Mouse (Mus musculus) adrenal gland, adult 10 weeks (tissue): Measurements from ENCODE around the gene Fbxl19. TPM values are rescaled to one million over a fixed set of nuclear protein-coding genes. Genes with fewer than 3 reads are reported as not detected.

Experiments
- polyA plus RNA-seq: library from polyadenylated mRNA; stranded (reverse); fragments of 350-450 nt; fragmentation: Illumina TruSeq; extraction: RNeasy Lipid Tissue Mini Kit (QIAGEN cat#74804); gene quantifications from one replicate; pipeline ENCODE4 v1.2.3, GENCODE M21; 2014; ENCODE audit warnings: low read depth, low replicate concordance

The Fbxl19 gene
- 0.29 TPM for polyA plus RNA-seq

GRCm38 (mm10) chr7:127744366-127745045, at the start of gene Fbxl19:
Fbxl19 (plus strand) TSS chr7:127744543.

GRCm38 (mm10) chr7:127708207-127709078, 35.9 kb upstream of the Fbxl19 start, which contains the start of gene Bcl7c:
Bcl7c (minus strand) TSS chr7:127708933.

GRCm38 (mm10) chr7:127712461-127713385, 31.6 kb upstream of the Fbxl19 start, which contains the start of gene Ctf1:
Ctf1 (plus strand) TSS chr7:127712736.

GRCm38 (mm10) chr7:127732066-127732465, 12.3 kb upstream of the Fbxl19 start, which contains the start of gene Ctf2:
Ctf2 (minus strand) TSS chr7:127732166.

GRCm38 (mm10) chr7:127769651-127770038, 25.3 kb downstream of the Fbxl19 start, which contains the start of gene Orai3:
Orai3 (plus strand) TSS chr7:127769815.

GRCm38 (mm10) chr7:127776426-127776825, 32.1 kb downstream of the Fbxl19 start, which contains the start of gene Setd1a:
Setd1a (plus strand) TSS chr7:127776670.

GRCm38 (mm10) chr7:127785308-127785707, 41.0 kb downstream of the Fbxl19 start, which contains the start of gene Gm49388:
Gm49388 (plus strand) TSS chr7:127785608.

GRCm38 (mm10) chr7:127800435-127801009, 56.2 kb downstream of the Fbxl19 start, which contains the start of gene Hsd3b7:
Hsd3b7 (plus strand) TSS chr7:127800604.

Other genes with a start within 250 kb of the Fbxl19 start
- gene Srcap, start 232.6 kb upstream of the Fbxl19 start, polyA plus RNA-seq: 10.6 TPM
- gene Gm42715, start 225.0 kb upstream of the Fbxl19 start, polyA plus RNA-seq: 4.8 TPM
- gene Tmem265, start 183.2 kb upstream of the Fbxl19 start, polyA plus RNA-seq: not detected
- 16.0 TPM for gene Phkg2, start 171.2 kb upstream of the Fbxl19 start, polyA plus RNA-seq
- gene Ccdc189, start 155.9 kb upstream of the Fbxl19 start, polyA plus RNA-seq: 1.6 TPM
- 1.5 TPM for gene Rnf40, start 155.8 kb upstream of the Fbxl19 start, polyA plus RNA-seq
- gene Zfp629, start 128.7 kb upstream of the Fbxl19 start, polyA plus RNA-seq: 7.7 TPM
- gene Bcl7c, start 35.6 kb upstream of the Fbxl19 start, polyA plus RNA-seq: 5.5 TPM
- gene Ctf1, start 31.8 kb upstream of the Fbxl19 start, polyA plus RNA-seq: 2.6 TPM
- gene Ctf2, start 12.4 kb upstream of the Fbxl19 start, polyA plus RNA-seq: not detected
- 5.6 TPM for gene Orai3, start 25.3 kb downstream of the Fbxl19 start, polyA plus RNA-seq
- 7.7 TPM for gene Setd1a, start 32.1 kb downstream of the Fbxl19 start, polyA plus RNA-seq
- not detected for gene Gm49388, start 41.1 kb downstream of the Fbxl19 start, polyA plus RNA-seq
- 17.3 TPM for gene Hsd3b7, start 56.1 kb downstream of the Fbxl19 start, polyA plus RNA-seq
- 16.9 TPM for gene Stx4a, start 79.8 kb downstream of the Fbxl19 start, polyA plus RNA-seq
- 0.93 TPM for gene Stx1b, start 80.0 kb downstream of the Fbxl19 start, polyA plus RNA-seq
- 7.7 TPM for gene Zfp646, start 131.7 kb downstream of the Fbxl19 start, polyA plus RNA-seq
- gene Zfp668, start 132.3 kb downstream of the Fbxl19 start, polyA plus RNA-seq: 3.4 TPM
- not detected for gene Prss53, start 146.4 kb downstream of the Fbxl19 start, polyA plus RNA-seq
- gene Gm21974, start 150.9 kb downstream of the Fbxl19 start, polyA plus RNA-seq: not detected
- 40.1 TPM for gene Vkorc1, start 151.1 kb downstream of the Fbxl19 start, polyA plus RNA-seq
- gene Bckdk, start 159.5 kb downstream of the Fbxl19 start, polyA plus RNA-seq: 4.7 TPM
- 8.5 TPM for gene Kat8, start 168.0 kb downstream of the Fbxl19 start, polyA plus RNA-seq
- not detected for gene Prss8, start 185.6 kb downstream of the Fbxl19 start, polyA plus RNA-seq
- gene Prss36, start 202.2 kb downstream of the Fbxl19 start, polyA plus RNA-seq: not detected
- 456 TPM for gene Fus, start 222.9 kb downstream of the Fbxl19 start, polyA plus RNA-seq
- 2.3 TPM for gene Pycard, start 249.3 kb downstream of the Fbxl19 start, polyA plus RNA-seq